Mouse (Mus musculus) adrenal gland, postnatal 10 days (tissue): ENCODE measurements at regions not wholly inside any gene's neighbourhood (a gene's known extent, or its start where the extent isn't known, plus 50 kb on each side); places are given as distances from the start of the nearest gene placed in this dataset.
"Not testable (repeated sequence)": the region's sequence is repeated elsewhere in the genome, so short reads cannot be mapped to it uniquely, and the experiment has no call there.

Experiments
- DNase-seq: peaks from one replicate; pipeline ENCODE4 v3.0.0; 2021; ENCODE audit warnings: mixed read lengths

DNA sequence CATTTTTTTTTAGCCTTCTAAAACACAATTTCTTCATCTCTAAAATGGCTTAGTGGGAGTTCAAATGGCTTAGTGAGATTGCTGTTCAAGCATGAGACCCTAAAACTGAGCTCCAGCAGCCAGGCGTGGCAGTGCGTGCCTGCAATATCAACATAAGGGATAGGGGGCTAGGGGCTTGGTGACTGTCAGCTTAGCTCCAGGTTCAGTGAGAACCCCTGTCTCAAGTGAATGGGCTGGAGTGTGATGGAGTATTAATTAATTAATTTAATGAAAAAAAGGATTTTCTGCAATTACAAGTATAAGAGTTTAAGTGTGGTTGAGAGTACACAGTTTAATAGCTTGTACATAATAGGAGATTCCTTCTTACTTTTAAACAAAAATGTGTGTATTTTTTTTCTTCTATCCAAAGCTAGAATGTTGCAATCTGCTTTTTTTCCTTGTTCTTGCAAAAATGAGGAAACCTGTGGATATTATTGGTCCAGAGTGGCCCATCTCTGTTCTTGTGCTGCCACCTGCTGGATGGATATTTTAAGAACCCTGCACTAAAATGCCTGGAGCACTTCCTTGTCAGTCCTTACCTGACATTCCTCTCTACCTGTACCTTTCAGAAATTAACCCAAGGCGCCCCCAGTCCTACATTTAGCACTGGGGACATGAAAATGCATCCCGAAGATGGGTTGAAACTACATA is 54.0 kb upstream of the Usp47 start:
- peak; percentile 87 for DNase-seq

DNA sequence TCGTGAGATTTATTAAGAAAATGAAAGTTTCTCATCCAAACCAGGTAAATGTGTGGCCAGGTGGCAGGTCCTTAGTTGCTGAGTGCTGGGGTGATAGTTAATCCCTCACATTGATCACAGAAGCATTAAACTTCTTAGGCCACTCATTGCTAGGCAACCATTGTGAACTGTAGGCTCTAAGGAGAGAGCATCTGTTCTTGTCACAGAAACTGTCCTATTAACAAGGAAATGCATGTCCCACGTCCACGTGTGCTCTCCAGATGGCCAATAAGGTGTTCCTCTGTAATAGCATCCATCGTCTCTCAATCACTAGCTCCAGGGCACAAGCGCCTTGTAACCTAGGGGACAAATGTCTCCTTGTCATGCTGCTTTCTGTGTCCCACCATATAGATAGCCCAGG is 55.0 kb upstream of the Usp47 start:
- no peak for DNase-seq

DNA sequence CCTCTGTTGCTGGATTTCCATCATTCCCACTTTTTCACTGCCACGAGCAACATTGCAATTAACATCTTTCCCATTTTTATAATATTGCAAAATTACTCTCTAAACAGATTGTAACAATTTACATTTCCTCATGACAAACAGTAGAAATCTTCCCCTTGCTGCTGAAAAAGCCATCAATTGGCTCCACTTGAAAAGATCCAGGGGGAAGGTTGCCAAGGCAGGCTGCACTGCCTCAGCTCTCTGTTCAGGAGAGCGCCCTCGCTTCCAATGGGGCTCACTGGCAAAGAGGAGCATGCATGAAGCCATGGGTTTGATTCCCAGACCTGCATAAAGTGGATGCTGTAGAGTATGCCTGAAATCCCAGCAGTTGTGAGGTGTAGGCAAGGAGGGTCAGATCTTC is 56.6 kb upstream of the Usp47 start:
- no peak for DNase-seq

DNA sequence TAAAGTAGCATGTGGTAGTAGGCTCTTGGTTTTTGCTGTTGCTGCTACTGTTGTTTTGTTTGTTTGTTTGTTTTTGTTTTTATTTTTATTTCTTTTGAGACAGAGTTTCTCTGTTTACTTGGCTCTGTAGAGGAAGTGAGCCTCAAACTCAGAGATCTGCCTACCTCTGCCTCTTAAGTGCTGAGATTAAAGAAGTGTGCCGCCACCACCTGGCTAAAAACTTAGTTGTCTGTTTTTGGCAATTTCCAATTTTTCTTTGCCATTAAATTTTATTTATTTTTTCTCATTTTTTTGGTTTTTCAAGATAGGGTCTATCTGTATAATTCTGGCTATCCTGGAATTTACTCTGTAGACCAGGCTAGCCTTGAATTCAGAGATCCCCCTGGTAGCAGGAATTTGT is 59.3 kb upstream of the Usp47 start:
- no peak for DNase-seq

DNA sequence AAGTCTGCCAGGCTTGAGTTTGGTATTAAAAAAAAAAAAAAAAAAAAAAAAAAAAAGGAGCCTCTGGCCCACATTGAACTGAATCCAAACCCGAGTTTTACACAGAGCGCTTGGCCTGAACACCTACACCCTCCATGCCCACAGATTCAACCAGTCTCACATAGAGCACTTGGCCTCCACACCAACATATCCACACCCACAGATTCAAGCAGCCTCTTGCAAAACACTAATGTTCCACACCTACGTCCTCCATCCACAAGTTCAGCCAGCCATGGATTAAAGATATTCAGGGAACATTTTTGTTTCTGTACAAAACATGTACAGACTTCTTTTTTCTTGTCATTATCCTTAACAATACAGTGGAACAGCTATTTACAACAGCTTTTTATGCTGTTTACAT is 63.3 kb upstream of the Usp47 start:
- no peak for DNase-seq

DNA sequence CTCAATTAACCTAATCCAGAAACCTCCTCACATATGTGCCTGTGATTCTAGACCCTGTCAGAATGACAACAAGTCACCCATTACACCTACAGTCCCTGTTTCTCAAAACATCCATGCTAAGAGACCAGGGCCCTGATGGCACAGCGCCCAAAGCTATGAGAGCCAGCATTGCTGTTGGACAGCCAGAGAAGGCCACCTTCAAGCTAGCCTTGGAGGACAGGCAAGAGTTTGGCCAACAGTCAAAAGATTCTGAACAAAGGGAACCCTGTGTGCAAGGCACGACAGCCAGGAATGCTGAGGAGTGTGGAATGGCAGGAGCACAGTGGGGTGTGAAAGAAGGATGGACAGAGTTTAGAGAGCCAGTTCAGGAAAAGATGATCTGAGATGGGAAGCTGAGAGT is 66.6 kb upstream of the Usp47 start:
- no peak for DNase-seq

DNA sequence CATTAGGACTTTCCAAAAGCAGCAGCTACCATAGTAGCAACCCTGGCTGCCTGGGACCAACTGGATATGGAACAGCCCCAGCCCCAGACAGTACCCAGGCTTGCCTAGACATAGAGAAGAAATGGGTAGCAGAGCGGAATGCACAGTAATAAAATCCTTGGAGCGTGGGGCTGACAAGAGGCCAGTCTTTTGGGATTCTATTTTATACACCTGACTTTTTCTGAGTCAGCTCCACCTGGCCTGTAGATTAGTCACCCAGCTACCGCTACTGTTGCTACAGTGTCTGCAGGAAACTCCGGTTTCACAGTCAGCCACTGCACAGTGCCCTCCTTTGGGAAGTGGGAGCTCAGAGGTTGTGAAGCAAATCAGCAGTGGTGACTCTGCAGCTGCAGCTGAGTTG is 83.7 kb upstream of the Usp47 start:
- no peak for DNase-seq

DNA sequence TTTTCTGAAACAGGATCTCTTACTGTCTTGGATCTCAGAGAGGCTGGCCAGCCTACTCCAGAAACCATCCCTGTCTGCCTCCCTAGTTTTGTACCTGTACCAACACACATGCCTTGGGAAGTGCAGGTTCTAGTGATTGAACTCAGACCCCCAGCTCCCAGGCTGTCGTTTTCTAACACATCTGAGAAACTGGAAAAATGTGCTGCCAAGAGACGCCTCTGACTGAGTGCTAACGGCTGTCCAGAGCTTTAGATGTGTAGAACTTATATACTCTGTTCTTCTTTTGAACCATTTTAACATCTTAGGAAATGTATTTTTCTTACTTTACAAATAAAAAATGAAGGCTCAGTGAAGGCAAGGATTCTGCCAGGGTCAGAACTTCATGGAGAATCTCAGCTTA is 85.8 kb upstream of the Usp47 start:
- no peak for DNase-seq

DNA sequence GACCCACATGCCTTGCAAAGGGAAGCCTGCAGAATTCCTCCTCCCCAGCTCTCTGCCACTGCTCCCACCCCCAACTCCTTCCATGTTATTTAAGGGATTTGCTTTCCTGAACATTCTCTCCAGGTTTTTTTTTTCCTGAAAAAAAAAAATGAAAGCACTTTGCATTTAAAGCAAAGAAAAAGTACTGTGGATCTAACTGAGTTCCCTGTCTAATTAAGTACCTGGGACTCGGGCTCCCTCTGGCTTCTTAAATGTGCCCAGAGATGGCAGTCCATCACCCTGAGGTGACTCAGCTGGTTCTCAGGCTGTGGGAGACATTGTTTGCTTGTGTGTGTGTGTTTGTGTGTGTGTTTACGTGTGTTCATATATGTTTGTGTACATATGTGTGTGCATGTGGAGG is 86.2 kb upstream of the Usp47 start:
- no peak for DNase-seq

DNA sequence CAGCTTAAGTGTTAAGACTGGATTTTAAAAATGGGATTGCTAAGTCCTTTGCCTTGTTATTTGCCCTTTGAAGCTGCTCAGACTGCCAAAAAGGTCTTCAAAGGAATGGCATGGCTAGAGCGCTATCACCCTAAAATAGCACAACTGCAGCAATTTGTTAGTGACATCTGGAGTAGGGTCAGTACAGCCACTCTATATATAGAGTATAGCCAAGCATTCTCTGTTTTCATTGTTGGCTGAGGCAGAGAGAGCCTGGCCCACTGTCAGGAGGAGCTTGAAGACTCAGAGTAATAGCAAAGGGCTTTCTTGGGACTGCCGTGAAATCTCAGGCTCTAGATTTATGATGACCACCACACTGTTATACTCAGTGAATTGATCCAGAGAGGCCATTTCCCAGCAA is 90.6 kb upstream of the Usp47 start:
- no peak for DNase-seq

DNA sequence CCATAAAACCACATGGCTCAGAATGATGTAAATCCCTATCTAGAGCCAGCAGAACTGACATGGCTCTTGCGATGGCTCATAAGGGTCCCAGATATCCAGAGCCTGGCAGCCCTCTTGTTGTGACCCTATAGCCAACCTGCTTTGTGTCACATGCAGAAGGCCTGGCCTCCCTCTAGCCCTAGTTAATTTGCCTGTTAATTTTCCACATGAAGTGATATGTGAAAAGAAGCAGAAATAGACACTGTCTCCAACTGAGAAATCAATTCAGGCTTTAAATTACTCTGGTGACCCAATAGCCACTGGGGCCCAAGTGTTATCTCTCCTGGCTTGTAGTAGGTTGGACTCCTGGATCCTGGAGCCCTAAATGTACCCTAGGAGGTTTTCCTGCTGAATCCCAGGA is 103.3 kb upstream of the Usp47 start:
- no peak for DNase-seq

DNA sequence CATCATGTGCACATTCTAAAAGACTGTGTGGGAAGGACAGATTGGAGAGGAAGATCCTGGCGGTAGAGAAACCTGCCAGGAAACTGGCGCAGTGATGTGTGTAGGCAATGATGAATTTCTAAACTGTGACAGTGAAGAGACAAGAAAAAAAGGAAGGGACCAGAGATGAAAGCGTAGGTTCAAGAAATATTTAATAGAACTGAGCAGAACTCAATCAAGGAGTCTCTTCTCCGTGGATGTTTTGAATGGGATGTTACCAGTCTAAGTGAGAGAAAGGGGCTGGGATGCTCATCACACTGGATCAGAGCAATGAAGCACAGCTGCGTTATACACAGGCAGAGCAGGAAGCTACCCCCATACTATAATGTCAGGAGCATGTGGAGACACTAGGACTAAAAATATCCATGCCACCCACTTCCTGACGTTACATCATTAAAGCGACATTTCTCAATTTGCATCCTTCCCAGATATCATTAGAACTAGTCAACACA is 119.5 kb upstream of the Usp47 start:
- no peak for DNase-seq

DNA sequence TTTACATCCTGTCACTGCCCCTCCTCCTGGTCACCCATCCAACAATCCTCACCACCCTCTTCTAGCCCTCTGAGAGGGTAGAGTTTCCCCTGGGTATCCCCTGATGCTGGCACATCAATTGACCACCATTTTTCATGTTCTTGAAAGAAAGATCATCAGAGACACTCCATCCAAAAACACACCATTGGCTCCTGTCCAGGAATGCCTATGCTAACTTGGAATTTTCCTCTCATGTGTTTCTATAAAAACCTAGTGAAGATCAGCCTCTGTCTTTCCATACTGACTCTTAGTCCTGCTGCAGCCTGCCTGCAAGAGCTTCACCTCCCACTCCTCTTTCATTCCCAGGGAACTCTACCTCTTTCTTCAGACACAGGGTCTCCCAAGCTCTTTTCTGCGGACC is 117.2 kb upstream of the Galnt18 start:
- no peak for DNase-seq

DNA sequence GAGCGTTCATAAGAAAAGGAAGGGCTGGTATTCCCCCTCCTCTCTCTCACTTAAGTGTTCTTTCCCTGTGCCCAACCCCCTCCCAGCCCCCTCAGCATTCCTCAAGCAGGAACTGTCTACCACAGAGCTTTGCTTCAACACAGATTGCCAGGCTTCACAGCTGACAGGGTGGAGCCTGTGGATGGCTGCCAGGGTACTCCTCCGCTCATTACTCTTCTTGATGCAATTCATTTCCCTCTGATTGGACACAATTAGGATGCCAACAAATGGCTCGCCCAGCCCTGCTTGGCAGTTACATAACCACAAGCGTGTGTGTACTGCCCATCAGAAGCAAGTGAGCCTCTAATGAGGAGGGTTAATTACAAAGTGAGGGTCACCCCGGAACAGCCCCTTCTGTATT is 116.5 kb upstream of the Galnt18 start:
- DNase-seq: peak; percentile 58

DNA sequence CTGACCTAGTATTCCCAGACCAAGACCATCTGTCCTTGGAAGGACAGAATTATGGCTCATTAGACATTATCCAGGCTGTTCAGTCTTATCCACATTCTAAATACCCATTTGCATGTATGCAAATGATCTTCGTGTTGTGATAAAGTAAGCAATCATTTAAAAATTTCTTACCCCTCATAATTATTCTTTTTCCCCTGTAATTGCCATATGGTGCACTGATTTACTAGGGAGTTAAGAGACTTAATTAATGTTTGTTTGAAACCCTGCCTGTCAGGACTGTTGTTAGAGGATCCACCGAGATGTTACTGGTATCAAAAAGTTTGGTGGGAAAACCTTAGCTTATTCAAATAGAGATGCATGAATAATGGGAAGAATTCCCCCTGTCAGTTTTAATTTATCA is 103.2 kb upstream of the Galnt18 start:
- DNase-seq: no peak

DNA sequence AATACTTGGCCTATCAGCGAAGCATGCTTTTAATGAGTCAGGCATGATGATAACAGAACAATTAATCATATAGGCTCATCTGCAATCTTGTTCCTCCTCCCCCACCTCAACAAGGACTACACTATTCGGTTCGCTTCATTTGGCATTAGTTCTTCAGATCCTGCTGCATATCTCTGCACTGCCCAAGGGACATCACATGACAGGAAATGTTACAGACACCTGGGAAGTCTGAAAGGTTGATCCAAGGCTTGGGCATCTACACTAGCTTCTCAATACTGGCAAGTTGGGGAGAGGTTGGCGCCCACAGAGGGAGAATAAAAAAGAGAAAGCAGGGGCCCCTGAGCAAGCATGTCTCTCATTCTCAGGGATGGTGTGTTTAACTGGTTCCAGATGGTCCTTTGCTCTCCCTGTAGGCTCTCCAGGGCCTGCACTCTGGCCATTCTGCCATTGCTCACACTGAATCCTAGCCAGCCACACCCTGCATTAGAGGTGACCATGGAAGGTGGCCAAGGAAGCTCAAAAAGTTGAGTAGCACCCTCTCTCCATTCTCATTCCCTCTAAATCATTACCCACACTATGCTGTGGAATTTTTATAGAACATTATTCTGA is 100.4 kb upstream of the Galnt18 start:
- DNase-seq: no peak

DNA sequence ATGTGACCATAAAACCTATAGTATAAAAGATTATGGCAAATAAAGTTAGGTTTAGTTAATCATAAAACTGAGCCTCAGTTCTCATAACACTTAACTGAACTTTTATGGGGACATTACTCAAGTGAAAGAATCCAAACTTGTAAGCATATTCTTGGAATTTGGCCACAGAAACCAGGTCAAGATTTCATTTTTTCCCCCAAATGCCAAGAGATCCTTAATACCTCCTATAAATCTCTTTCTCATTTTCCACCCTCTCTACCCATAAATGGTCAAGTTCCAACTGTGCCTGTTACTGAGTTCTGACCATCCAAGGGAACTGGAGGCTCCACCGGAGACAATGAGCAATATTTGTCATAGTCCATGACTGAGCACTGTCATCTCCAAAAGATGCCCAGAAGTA is 97.8 kb upstream of the Galnt18 start:
- no peak for DNase-seq

DNA sequence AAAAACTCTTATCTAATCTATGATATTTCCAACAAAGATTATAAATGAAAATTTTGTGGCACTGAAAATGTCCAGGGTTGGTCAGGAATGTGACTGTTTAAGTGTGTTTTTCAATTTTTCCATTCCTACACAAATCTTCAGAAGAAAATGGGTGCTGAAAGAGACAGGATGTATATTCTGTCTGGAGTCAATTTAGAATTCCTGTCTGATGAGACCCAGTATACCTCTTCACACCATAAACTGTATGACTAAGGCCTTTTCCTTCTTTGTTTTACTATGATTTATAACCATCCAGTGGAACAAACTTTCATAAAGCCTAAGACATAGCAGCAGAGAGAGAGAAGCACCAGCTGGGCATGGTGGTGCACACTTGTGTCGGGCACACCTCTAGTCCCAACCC is 96.2 kb upstream of the Galnt18 start:
- no peak for DNase-seq

DNA sequence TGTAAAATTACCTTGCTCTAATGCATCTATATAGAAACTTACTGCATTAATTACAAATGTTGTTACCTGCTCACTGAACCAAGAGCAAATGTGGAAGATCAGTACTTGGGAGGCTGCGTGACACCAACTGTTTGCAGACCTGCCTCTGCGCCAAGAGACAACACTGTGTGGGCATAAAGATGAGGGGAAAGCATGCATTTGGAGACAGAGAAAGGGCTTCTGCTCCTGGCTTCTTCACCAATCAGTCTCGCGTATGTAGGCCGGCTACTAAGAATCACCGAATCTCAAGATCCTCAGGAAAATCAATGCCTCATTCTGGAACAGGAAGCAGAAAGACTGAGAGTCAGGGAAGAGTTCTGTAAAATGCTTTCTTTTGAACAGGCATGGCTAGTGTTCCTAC is 89.6 kb upstream of the Galnt18 start:
- no peak for DNase-seq

DNA sequence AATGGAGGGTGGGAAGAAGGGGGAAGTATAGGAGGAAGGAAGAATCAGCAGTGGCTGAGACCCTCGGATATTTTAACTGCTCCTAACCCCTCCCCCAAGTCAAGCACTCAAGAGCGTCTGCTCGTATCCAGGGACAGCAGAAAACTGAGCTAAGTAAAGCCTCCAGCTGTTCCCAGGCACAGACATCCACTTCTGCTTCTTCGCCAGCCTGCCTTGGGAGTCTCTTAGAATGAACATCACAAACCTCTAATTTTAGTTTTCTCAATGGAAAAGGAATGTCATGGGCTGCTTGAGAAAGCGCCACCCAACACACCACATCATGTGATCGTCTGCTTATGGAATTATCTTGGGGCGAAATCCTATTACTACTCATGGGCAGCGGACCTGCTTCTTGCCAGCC is 83.3 kb upstream of the Galnt18 start:
- no peak for DNase-seq

DNA sequence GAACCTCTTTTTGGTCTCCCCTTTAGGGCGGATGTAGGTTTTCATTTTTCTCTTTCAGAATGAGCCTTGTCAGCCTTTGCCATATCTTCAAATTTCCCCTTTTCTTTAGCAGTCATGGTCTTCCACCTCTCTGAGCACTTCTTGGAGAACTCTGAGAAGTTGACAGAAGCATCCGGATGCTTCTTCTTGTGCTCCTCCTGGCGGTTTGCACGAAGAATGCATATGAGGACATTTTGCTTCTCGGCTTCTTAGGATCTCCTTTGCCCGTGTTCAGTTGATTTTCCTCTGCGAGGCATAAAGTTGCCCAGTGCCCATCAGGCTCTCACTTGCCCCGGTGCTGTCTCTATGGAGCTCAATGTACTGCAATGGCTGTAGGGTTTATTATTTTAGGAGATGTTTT is 78.5 kb upstream of the Galnt18 start:
- not testable (repeated sequence) for DNase-seq

DNA sequence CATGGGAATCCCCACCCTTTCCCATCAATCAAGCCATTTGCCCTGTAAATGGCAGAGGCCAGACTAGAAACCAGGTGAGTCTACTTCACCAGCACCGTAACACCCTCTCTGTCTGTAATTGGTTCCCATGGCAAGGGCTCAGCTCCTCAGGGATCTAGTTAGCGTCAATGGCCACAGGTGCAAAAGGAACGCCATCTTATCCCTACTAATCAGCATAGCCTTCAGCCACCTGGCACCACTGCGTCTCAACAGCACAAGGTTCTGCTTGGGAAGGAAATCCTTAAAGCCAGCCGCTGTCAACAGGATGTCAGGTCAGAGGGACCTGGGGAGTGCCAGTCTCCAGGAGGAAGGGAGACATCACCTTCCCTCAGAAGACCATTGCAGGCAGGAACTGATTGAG is 77.2 kb upstream of the Galnt18 start:
- DNase-seq: no peak

DNA sequence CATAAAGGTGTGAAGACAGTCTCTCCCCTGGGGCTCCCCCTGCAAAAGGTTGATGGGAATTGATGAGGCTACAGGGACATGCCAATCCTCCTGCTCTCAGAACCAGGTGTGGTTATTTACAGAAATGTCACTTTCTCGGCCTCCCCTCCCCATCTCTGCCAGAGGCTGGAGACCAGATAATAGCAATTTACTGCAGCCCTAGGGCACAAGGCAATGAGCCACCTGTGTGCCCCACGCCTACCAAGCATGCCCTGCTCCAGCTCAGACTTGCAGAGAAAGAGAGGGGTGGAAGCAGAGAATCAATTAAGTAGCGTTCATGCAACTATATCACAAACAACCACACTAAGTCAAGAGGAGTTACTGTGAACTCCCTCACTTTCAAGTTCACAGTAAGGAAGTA is 75.5 kb upstream of the Galnt18 start:
- DNase-seq: no peak

DNA sequence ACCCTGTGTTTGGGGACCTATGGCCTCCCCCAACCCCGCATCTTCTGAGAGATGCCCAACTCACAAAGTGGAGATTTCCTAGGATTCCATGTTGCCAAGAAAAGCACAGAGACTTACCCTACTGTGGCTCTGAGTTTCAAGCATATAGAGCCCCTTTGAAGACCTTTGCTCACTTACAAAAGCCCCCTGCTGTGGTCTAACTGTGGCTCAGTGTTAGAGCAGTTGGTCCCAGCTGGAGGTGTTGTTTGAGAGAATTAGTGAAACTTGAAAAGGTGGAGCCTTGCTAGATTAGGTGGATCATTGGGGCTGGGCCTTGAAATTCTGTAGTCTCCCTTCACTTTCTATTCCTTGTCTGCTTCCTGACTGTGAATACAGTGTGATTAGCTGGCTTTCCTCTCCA is 66.6 kb upstream of the Galnt18 start:
- DNase-seq: no peak

DNA sequence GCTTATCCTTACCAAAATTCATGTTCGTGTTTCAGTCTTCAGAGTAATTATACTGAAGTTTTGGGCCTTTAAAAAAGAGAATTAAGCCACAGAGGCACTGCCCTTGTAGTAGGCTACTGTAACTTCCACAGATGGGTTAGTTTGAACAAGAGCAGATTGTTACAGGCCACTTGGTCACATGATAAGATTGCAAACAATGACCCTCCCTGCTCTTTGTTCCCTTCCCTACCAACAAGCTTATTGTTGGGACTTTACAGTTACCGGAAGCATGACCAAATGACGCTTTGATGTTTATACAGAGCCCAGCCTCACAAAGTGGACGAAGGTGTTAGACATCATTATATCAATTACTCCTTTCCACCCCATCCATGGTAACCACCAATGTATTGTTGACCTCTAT is 63.9 kb upstream of the Galnt18 start:
- DNase-seq: no peak
